ENCODE assay signal across 30 mouse cellular contexts in the genomic region with DNA sequence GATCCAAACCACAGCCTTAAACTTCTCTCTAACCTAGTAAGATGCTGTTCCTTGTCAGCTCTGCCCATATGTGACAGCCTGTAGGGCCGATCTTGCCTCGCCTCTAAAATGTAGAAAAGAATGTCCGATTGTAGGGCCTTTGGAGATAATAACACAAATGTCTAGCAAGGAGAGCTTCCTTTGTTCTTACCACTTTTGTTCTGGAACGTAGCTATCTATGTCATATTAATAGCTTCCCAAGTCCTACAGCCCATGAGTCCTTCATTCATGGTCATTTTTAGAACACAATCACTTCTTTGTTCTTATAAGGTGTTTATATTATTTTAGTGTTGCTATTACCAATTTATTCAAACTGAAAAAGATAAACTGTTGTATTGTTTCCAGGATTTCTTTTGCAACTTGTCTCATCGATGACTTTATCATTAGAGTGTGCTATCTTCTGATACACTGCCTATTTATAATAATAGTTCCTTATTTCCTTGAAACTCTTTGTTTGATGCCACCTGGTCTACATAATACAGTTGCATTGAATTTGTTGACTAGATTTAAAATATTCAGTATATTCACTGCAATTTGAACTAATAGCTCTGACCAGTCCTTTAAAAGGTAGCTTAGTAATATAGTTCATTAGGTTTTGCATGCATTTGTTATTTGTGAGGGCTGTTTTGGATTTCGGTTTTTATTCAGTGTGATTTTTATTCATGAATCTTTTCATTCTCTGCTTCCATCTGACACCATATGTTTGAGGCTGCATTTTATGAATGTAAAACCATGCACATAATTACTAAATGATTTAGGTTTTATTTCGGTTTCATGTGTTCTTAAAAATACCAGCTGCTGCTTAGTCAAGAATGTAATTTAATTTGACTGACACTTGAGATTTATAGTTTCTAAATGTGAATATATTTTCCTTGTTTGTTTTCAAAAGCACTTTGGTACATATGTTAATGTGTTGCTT. TPM values are rescaled to one million over a fixed set of nuclear protein-coding genes. Genes with fewer than 3 reads are reported as not detected.
DNase-seq lines count a peak whose midpoint lies in the region; ATAC-seq and TF ChIP-seq lines count a peak whose summit lies in the region.
"Had no signal": no experiment of that assay in that cellular context is flagged by ENCODE, and none has a peak within 500 bp of the region (broad histone marks: within the 10 kb centered on the region; RNA-seq: fewer than 3 reads in every experiment).

No protein-coding gene starts in this region.

- no peak overlapping the region for H3K4me3 ChIP-seq in forebrain, embryonic 13.5 days
- no peak overlapping the region for H3K4me3 ChIP-seq in forebrain, embryonic 12.5 days (replicated peaks)
- H3K4me3 ChIP-seq in heart, adult 2 months = no peak overlapping the region
- H3K4me3 ChIP-seq in heart, embryonic 16.5 days (ENCODE audit: low read length) = no peak overlapping the region
- no peak overlapping the region for H3K4me3 ChIP-seq in heart, embryonic 11.5 days (ENCODE audit: low read depth, low read length)
- H3K4me3 ChIP-seq: embryonic facial prominence, embryonic 12.5 days; layer of hippocampus, adult 2 months; left cerebral cortex, adult 2 months; limb, embryonic 12.5 days; liver, embryonic 15.5 days; midbrain, embryonic 10.5 days; midbrain, embryonic 15.5 days; neural tube, embryonic 15.5 days had no signal

- H3K4me2 ChIP-seq in forebrain, embryonic 13.5 days = no peak overlapping the region
- no peak overlapping the region for H3K4me2 ChIP-seq in forebrain, embryonic 12.5 days
- H3K4me2 ChIP-seq in heart, embryonic 16.5 days (ENCODE audit: low read depth, low read length) = peak overlapping the region; percentile 14; the same call in 1 of the 2 replicates
- no peak overlapping the region; the same call in 1 of the 2 replicates for H3K4me2 ChIP-seq in heart, embryonic 11.5 days
- H3K4me2 ChIP-seq: embryonic facial prominence, embryonic 12.5 days; limb, embryonic 12.5 days; liver, embryonic 15.5 days; lung, embryonic 14.5 days; midbrain, embryonic 15.5 days; neural tube, embryonic 15.5 days had no signal

- no peak for DNase-seq in heart, adult 2 months
- DNase-seq in heart, adult 9 months (ENCODE audit: low spot score in 2 of 2) = no peak
- DNase-seq in B cell, adult 2 months = no peak
- DNase-seq: adrenal gland, adult 8-10 months; cerebellum, adult 11-12 months; cerebellum, adult 9-11 months; embryo, embryonic 11 days; gastrocnemius, postnatal 14 days; kidney, adult 18-20 months; kidney, postnatal 36 days; lung, embryonic 14.5 days; lung, postnatal 14 days; right cerebral cortex, adult 18-20 months; spleen, adult 18-20 months; thymus, postnatal 14 days had no signal

- TF ChIP-seq POLR2A in heart, adult 2 months (IDR thresholded peaks at IDR 0.05; ENCODE audit: insufficient read depth, low read depth, low read length) = no peak

- no peaks in the 10 kb centered on the region for H3K9me3 ChIP-seq in forebrain, embryonic 13.5 days (replicated peaks)
- no peaks in the 10 kb centered on the region for H3K9me3 ChIP-seq in forebrain, embryonic 12.5 days
- no peaks in the 10 kb centered on the region for H3K9me3 ChIP-seq in heart, embryonic 16.5 days (replicated peaks; ENCODE audit: control insufficient read depth, low read length)
- no peaks in the 10 kb centered on the region for H3K9me3 ChIP-seq in heart, embryonic 11.5 days (replicated peaks; ENCODE audit: control insufficient read depth, low read length)
- H3K9me3 ChIP-seq: embryonic facial prominence, embryonic 12.5 days; G1E; liver, embryonic 15.5 days; midbrain, embryonic 15.5 days; neural tube, embryonic 15.5 days had no signal

- no peak for TF ChIP-seq EP300 in heart, adult 2 months (IDR thresholded peaks at IDR 0.05; ENCODE audit: insufficient read depth, low read depth, low read length)

- H3K9ac ChIP-seq in forebrain, embryonic 13.5 days = no peak overlapping the region
- H3K9ac ChIP-seq in forebrain, embryonic 12.5 days = no peak overlapping the region
- H3K9ac ChIP-seq in heart, adult 2 months (ENCODE audit: low read depth, low read length) = no peak overlapping the region
- H3K9ac ChIP-seq in heart, embryonic 16.5 days (ENCODE audit: low read length) = no peak overlapping the region
- H3K9ac ChIP-seq in heart, embryonic 11.5 days (ENCODE audit: low read depth, low read length) = no peak overlapping the region
- H3K9ac ChIP-seq: embryonic facial prominence, embryonic 12.5 days; limb, embryonic 12.5 days; liver, embryonic 15.5 days; lung, embryonic 14.5 days; midbrain, embryonic 15.5 days; neural tube, embryonic 15.5 days had no signal

- intact Hi-C loops in heart, adult 2 months (cut with DNase I) = no loop called here

- peak; percentile 79 for ATAC-seq in forebrain, embryonic 13.5 days
- ATAC-seq in forebrain, embryonic 12.5 days (ENCODE audit: low FRiP score) = no peak
- peak; percentile 72 for ATAC-seq in heart, embryonic 16.5 days (replicated peaks; ENCODE audit: extremely low read depth, insufficient read depth, low FRiP score)
- no peak for ATAC-seq in heart, embryonic 11.5 days (replicated peaks; ENCODE audit: insufficient number of reproducible peaks, low FRiP score, low TSS enrichment)
- ATAC-seq: hindbrain, embryonic 16.5 days; midbrain, embryonic 15.5 days had no signal

- H3K27ac ChIP-seq in forebrain, embryonic 13.5 days = peak overlapping the region; percentile 72
- no peak overlapping the region for H3K27ac ChIP-seq in forebrain, embryonic 12.5 days
- H3K27ac ChIP-seq in heart, adult 2 months = peak overlapping the region; percentile 65
- peak overlapping the region; percentile 43 for H3K27ac ChIP-seq in heart, embryonic 16.5 days (ENCODE audit: low read length)
- no peak overlapping the region for H3K27ac ChIP-seq in heart, embryonic 11.5 days (ENCODE audit: low read depth, low read length)
- H3K27ac ChIP-seq: embryonic facial prominence, embryonic 12.5 days; layer of hippocampus, adult 2 months; left cerebral cortex, adult 2 months; limb, embryonic 12.5 days; liver, embryonic 15.5 days; midbrain, embryonic 10.5 days; midbrain, embryonic 15.5 days; neural tube, embryonic 15.5 days had no signal

- peaks cover 13% of the 10 kb centered on the region for H3K4me1 ChIP-seq in forebrain, embryonic 13.5 days
- H3K4me1 ChIP-seq in forebrain, embryonic 12.5 days = 0 out of 2 replicates have a peak, but pooled peaks cover 3% of the 10 kb centered on the region
- peaks cover 3% of the 10 kb centered on the region for H3K4me1 ChIP-seq in heart, adult 2 months (ENCODE audit: control insufficient read depth, insufficient read depth, low read length)
- 0 out of 2 replicates have a peak, but pooled peaks cover 3% of the 10 kb centered on the region for H3K4me1 ChIP-seq in heart, embryonic 16.5 days (ENCODE audit: control insufficient read depth, insufficient read depth, low read length)
- H3K4me1 ChIP-seq in heart, embryonic 11.5 days (ENCODE audit: control insufficient read depth, insufficient read depth, low read length) = no peaks in the 10 kb centered on the region; the same call in 1 of the 2 replicates
- H3K4me1 ChIP-seq: embryonic facial prominence, embryonic 12.5 days; limb, embryonic 12.5 days; liver, embryonic 15.5 days; midbrain, embryonic 15.5 days; neural tube, embryonic 15.5 days had no signal

- H3K36me3 ChIP-seq in forebrain, embryonic 13.5 days (ENCODE audit: poor library complexity, severe bottlenecking) = no peaks in the 10 kb centered on the region
- no peaks in the 10 kb centered on the region for H3K36me3 ChIP-seq in forebrain, embryonic 12.5 days (replicated peaks)
- peaks cover 5% of the 10 kb centered on the region for H3K36me3 ChIP-seq in heart, adult 2 months (ENCODE audit: control insufficient read depth, insufficient read depth, low read length)
- no peaks in the 10 kb centered on the region for H3K36me3 ChIP-seq in heart, embryonic 16.5 days (ENCODE audit: control insufficient read depth, insufficient read depth)
- H3K36me3 ChIP-seq in heart, embryonic 11.5 days (ENCODE audit: control insufficient read depth, insufficient read depth, low read length) = no peaks in the 10 kb centered on the region
- H3K36me3 ChIP-seq: embryonic facial prominence, embryonic 12.5 days; G1E; liver, embryonic 15.5 days; midbrain, embryonic 10.5 days; midbrain, embryonic 15.5 days; neural tube, embryonic 15.5 days had no signal

- H3K79me2 ChIP-seq in heart, adult 2 months (replicated peaks; ENCODE audit: control insufficient read depth, insufficient read depth, low read length) = no peaks in the 10 kb centered on the region; the same call in 1 of the 2 replicates

- no peaks in the 10 kb centered on the region for H3K27me3 ChIP-seq in forebrain, embryonic 13.5 days
- H3K27me3 ChIP-seq in forebrain, embryonic 12.5 days = no peaks in the 10 kb centered on the region
- H3K27me3 ChIP-seq in heart, adult 2 months (ENCODE audit: control insufficient read depth, insufficient read depth, low read length) = no peaks in the 10 kb centered on the region
- no peaks in the 10 kb centered on the region for H3K27me3 ChIP-seq in heart, embryonic 16.5 days (ENCODE audit: control insufficient read depth, insufficient read depth, low read length)
- H3K27me3 ChIP-seq in heart, embryonic 11.5 days (ENCODE audit: control insufficient read depth, insufficient read depth, low read length) = no peaks in the 10 kb centered on the region
- H3K27me3 ChIP-seq: embryonic facial prominence, embryonic 12.5 days; limb, embryonic 12.5 days; liver, embryonic 15.5 days; midbrain, embryonic 15.5 days; neural tube, embryonic 15.5 days had no signal

- WGBS in forebrain, embryonic 13.5 days = 70% methylated on average over 7 of the region's 7 CpGs
- WGBS in forebrain, embryonic 12.5 days = 79% methylated on average over 7 of the region's 7 CpGs
- WGBS in heart, adult 2 months = 44% methylated on average over 7 of the region's 7 CpGs
- 54% methylated on average over 7 of the region's 7 CpGs for WGBS in heart, embryonic 16.5 days
- 62% methylated on average over 7 of the region's 7 CpGs for WGBS in heart, embryonic 11.5 days (ENCODE audit: insufficient replicate concordance)

- no peak for TF ChIP-seq CTCF in heart, adult 2 months (IDR thresholded peaks at IDR 0.05)

RNA-seq across cellular contexts. Expression of a gene that starts 53.4 kb away (rescaled TPM):
- 73.8 and 77.5 TPM in 2 replicates for polyA plus RNA-seq in forebrain, embryonic 13.5 days (2015; fragmentation: Nextera tagmentation; extraction: Ambion mirVana)
- 61.0 and 65.0 TPM in 2 replicates for polyA plus RNA-seq in forebrain, embryonic 12.5 days (2016; fragmentation: Nextera tagmentation; extraction: Ambion mirVana)
- 10 to 100 TPM; 73.6 to 83.2 TPM for total RNA-seq in heart, adult 2 months (2021)
- polyA plus RNA-seq in heart, adult 2 months (2012; rRNA removed) = 61.2 and 98.0 TPM in 2 replicates
- 71.8 and 83.3 TPM in 2 replicates for polyA plus RNA-seq in heart, embryonic 16.5 days (2015; fragmentation: Nextera tagmentation; extraction: Ambion mirVana)
- 51.2 and 66.3 TPM in 2 replicates for polyA plus RNA-seq in heart, embryonic 11.5 days (2014; fragmentation: Nextera tagmentation; extraction: Ambion mirVana)

RNA-seq across cellular contexts. Expression of a gene that starts 58.6 kb away (rescaled TPM):
- 444 and 476 TPM in 2 replicates for polyA plus RNA-seq in forebrain, embryonic 13.5 days (2015; fragmentation: Nextera tagmentation; extraction: Ambion mirVana)
- polyA plus RNA-seq in forebrain, embryonic 12.5 days (2016; fragmentation: Nextera tagmentation; extraction: Ambion mirVana) = 354 and 379 TPM in 2 replicates
- 10 to 100 TPM; 36.2 to 37.0 TPM for total RNA-seq in heart, adult 2 months (2021)
- polyA plus RNA-seq in heart, adult 2 months (2012; rRNA removed) = 26.9 and 55.6 TPM in 2 replicates
- polyA plus RNA-seq in heart, embryonic 16.5 days (2015; fragmentation: Nextera tagmentation; extraction: Ambion mirVana) = 43.4 and 45.3 TPM in 2 replicates
- polyA plus RNA-seq in heart, embryonic 11.5 days (2014; fragmentation: Nextera tagmentation; extraction: Ambion mirVana) = 55.6 and 64.4 TPM in 2 replicates
- total RNA-seq: G1E; granulocyte monocyte progenitor cell, adult 5-6 weeks had no signal
- polyA plus RNA-seq: G1E had no signal

Comparison
In these comparisons a context has a peak if more than half of its experiments do, and no peak if none do; other contexts are left out.
1. ATAC-seq: peak in forebrain, embryonic 13.5 days (single experiment) and heart, embryonic 16.5 days (single experiment); none in forebrain, embryonic 12.5 days (single experiment) and heart, embryonic 11.5 days (single experiment).
2. H3K27ac ChIP-seq: peak in forebrain, embryonic 13.5 days (single experiment), heart, adult 2 months (single experiment) and heart, embryonic 16.5 days (single experiment); none in forebrain, embryonic 12.5 days (single experiment) and heart, embryonic 11.5 days (single experiment).